Mouse (Mus musculus): ENCODE results near the gene Otub2.

The Otub2 gene

GRCm38 (mm10) chr12:103445060-103445459 lies 56.6 kb downstream of the Otub2 start:
- peak; percentile 0 for DNase-seq

- no peak for DNase-seq
Measured at GRCm38 (mm10) chr12:103453361-103453760, 64.9 kb downstream of the Otub2 start.

Data from kidney, adult 9 months (tissue).